Mouse (Mus musculus): ENCODE results near the gene Loxl4.

DNA sequence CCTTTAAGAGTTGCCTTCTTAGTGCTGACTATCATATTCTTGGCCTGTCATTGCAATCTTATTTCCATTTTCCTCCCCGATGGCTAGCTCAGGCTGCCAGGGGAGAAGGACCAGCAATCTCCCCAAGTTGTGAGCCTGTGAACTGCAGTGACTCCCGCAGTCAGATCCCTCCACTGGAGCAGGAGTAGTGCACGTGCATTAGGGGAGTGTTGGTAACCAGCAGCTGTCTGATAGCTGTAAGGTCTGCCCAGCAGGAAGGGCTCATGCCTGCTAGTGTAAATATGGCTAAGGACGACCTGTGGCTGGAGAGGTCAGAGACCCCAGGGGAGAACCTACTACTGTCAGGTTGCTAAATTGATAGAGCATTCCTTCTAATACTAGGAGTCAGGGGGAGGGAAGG lies 31.9 kb downstream of the Loxl4 start:
- no peak for TF ChIP-seq MAZ (IDR thresholded peaks at IDR 0.05; ENCODE audit: low read depth, low read length)
- no peak for TF ChIP-seq HCFC1 (IDR thresholded peaks at IDR 0.05; ENCODE audit: low read depth, low read length)
- no peak for TF ChIP-seq POLR2A (IDR thresholded peaks at IDR 0.05; ENCODE audit: low read depth, low read length)
- no peak for TF ChIP-seq RAD21 (IDR thresholded peaks at IDR 0.05; ENCODE audit: low read depth, low read length)
- TF ChIP-seq MEF2A (IDR thresholded peaks at IDR 0.05; ENCODE audit: borderline replicate concordance, low read depth, low read length) = no peak
